Mouse (Mus musculus): ENCODE results near the gene Tmem256. TPM values are rescaled to one million over a fixed set of nuclear protein-coding genes. Genes with fewer than 3 reads are reported as not detected.
A peak's percentile ranks its signal among the peaks of the same experiment; 100 is the strongest.

Tmem256 gene
- polyA plus RNA-seq, 1 experiment from 2014 or later: 351 TPM

- peaks cover 11% of the 10 kb centered on the region for H3K9me3 ChIP-seq
- 80% methylated on average over 2 of the region's 2 CpGs for WGBS
- H3K9ac ChIP-seq: no peak within 1 kb of the TSS
- no peak within 1 kb of the TSS for H3K4me2 ChIP-seq (replicated peaks)
- H3K27ac ChIP-seq: no peak within 1 kb of the TSS
- no peak for ATAC-seq (ENCODE audit: insufficient number of reproducible peaks, insufficient read depth, low FRiP score, low TSS enrichment)
- no peaks in the 10 kb centered on the region for H3K36me3 ChIP-seq
- no peaks in the 10 kb centered on the region for H3K27me3 ChIP-seq
- H3K4me3 ChIP-seq: no peak within 1 kb of the TSS
- H3K4me1 ChIP-seq: no peaks in the 10 kb centered on the region
Measured at GRCm38 (mm10) chr11:69818365-69818764, 19.9 kb upstream of the Tmem256 start, which contains the start of gene Spem2. Gene Spem2 (minus strand): TSS chr11:69818465.

- H3K27me3 ChIP-seq: no peaks in the 10 kb centered on the region
- no peak overlapping the region for H3K4me3 ChIP-seq
- no peaks in the 10 kb centered on the region for H3K36me3 ChIP-seq
- ATAC-seq (ENCODE audit: insufficient number of reproducible peaks, insufficient read depth, low FRiP score, low TSS enrichment): no peak
- peaks cover 11% of the 10 kb centered on the region for H3K9me3 ChIP-seq
- H3K9ac ChIP-seq: no peak overlapping the region
- H3K4me1 ChIP-seq: no peaks in the 10 kb centered on the region
- H3K4me2 ChIP-seq (replicated peaks): no peak overlapping the region
- 88% methylated on average over 8 of the region's 8 CpGs for WGBS
- H3K27ac ChIP-seq: no peak overlapping the region
Measured at GRCm38 (mm10) chr11:69818871-69819270, 19.4 kb upstream of the Tmem256 start.

GRCm38 (mm10) chr11:69822080-69822479, 16.2 kb upstream of the Tmem256 start, which contains the start of gene Spem1:
Gene Spem1 (minus strand): TSS chr11:69822180.
- Histone ChIP-seq H3K4me1 (no peaks in the 10 kb centered on the region), H3K9me3 (peaks cover 7% of the 10 kb centered on the region; the same call in 1 of the 2 replicates), H3K36me3 (peaks cover 31% of the 10 kb centered on the region), H3K4me3 (no peak within 1 kb of the TSS), H3K4me2 (replicated peaks) (no peak within 1 kb of the TSS), H3K27ac (no peak within 1 kb of the TSS), H3K27me3 (no peaks in the 10 kb centered on the region), H3K9ac (no peak within 1 kb of the TSS)
- no peak for ATAC-seq (ENCODE audit: insufficient number of reproducible peaks, insufficient read depth, low FRiP score, low TSS enrichment)
- WGBS: 87% methylated on average over 3 of the region's 3 CpGs

- Histone ChIP-seq H3K9me3 (no peaks in the 10 kb centered on the region), H3K4me3 (no peak overlapping the region), H3K9ac (no peak overlapping the region), H3K27ac (no peak overlapping the region), H3K27me3 (no peaks in the 10 kb centered on the region), H3K4me2 (replicated peaks) (no peak overlapping the region), H3K36me3 (peaks cover 45% of the 10 kb centered on the region), H3K4me1 (no peaks in the 10 kb centered on the region)
- ATAC-seq (ENCODE audit: insufficient number of reproducible peaks, insufficient read depth, low FRiP score, low TSS enrichment): no peak
- 69% methylated on average over 2 of the region's 2 CpGs for WGBS
Measured at GRCm38 (mm10) chr11:69823456-69823855, 14.9 kb upstream of the Tmem256 start.

- no peak overlapping the region for H3K9ac ChIP-seq
- H3K9me3 ChIP-seq: no peaks in the 10 kb centered on the region
- no peak overlapping the region for H3K4me2 ChIP-seq (replicated peaks)
- no peak overlapping the region for H3K27ac ChIP-seq
- H3K36me3 ChIP-seq: peaks cover 83% of the 10 kb centered on the region
- WGBS: 67% methylated on average over 5 of the region's 5 CpGs
- no peaks in the 10 kb centered on the region for H3K27me3 ChIP-seq
- H3K4me3 ChIP-seq: no peak overlapping the region
- H3K4me1 ChIP-seq: peaks cover 10% of the 10 kb centered on the region
- no peak for ATAC-seq (ENCODE audit: insufficient number of reproducible peaks, insufficient read depth, low FRiP score, low TSS enrichment)
Measured at GRCm38 (mm10) chr11:69828832-69829231, 9.5 kb upstream of the Tmem256 start.

GRCm38 (mm10) chr11:69833554-69833953, 4.8 kb upstream of the Tmem256 start:
- Histone ChIP-seq H3K4me1 (peaks cover 35% of the 10 kb centered on the region), H3K27me3 (no peaks in the 10 kb centered on the region), H3K4me2 (replicated peaks) (peak overlapping the region; percentile 97), H3K9ac (peak overlapping the region; percentile 77; the same call in 1 of the 2 replicates), H3K36me3 (peaks cover 38% of the 10 kb centered on the region), H3K9me3 (no peaks in the 10 kb centered on the region), H3K27ac (no peak overlapping the region), H3K4me3 (peak overlapping the region; percentile 79)
- WGBS: 60% methylated on average over 8 of the region's 8 CpGs
- no peak for ATAC-seq (ENCODE audit: insufficient number of reproducible peaks, insufficient read depth, low FRiP score, low TSS enrichment)

- Histone ChIP-seq H3K36me3 (peaks cover 33% of the 10 kb centered on the region), H3K9ac (peak overlapping the region; percentile 77), H3K4me2 (replicated peaks) (peak overlapping the region; percentile 97), H3K9me3 (no peaks in the 10 kb centered on the region), H3K27ac (peak overlapping the region; percentile 72), H3K27me3 (no peaks in the 10 kb centered on the region), H3K4me3 (peak overlapping the region; percentile 79), H3K4me1 (peaks cover 34% of the 10 kb centered on the region)
- ATAC-seq (ENCODE audit: insufficient number of reproducible peaks, insufficient read depth, low FRiP score, low TSS enrichment): no peak
- WGBS: 11% methylated on average over 44 of the region's 48 CpGs
Measured at GRCm38 (mm10) chr11:69834001-69834549, 4.2 kb upstream of the Tmem256 start.

GRCm38 (mm10) chr11:69835326-69835965, 2.9 kb upstream of the Tmem256 start:
- H3K9me3 ChIP-seq: no peaks in the 10 kb centered on the region
- H3K27me3 ChIP-seq: no peaks in the 10 kb centered on the region
- no peak overlapping the region; the same call in 1 of the 2 replicates for H3K27ac ChIP-seq
- peak overlapping the region; percentile 87; the same call in 1 of the 2 replicates for H3K9ac ChIP-seq
- H3K4me1 ChIP-seq: peaks cover 37% of the 10 kb centered on the region
- ATAC-seq (ENCODE audit: insufficient number of reproducible peaks, insufficient read depth, low FRiP score, low TSS enrichment): no peak
- 5% methylated on average over 9 of the region's 9 CpGs for WGBS
- H3K36me3 ChIP-seq: peaks cover 26% of the 10 kb centered on the region
- peak overlapping the region; percentile 97 for H3K4me2 ChIP-seq (replicated peaks)
- H3K4me3 ChIP-seq: peak overlapping the region; percentile 79

- WGBS: 3% methylated on average over 4 of the region's 4 CpGs
- Histone ChIP-seq H3K36me3 (peaks cover 25% of the 10 kb centered on the region), H3K4me3 (peak overlapping the region; percentile 79), H3K9me3 (no peaks in the 10 kb centered on the region), H3K27ac (peak overlapping the region; percentile 92), H3K4me2 (replicated peaks) (peak overlapping the region; percentile 97), H3K27me3 (no peaks in the 10 kb centered on the region), H3K4me1 (peaks cover 37% of the 10 kb centered on the region), H3K9ac (peak overlapping the region; percentile 87; the same call in 1 of the 2 replicates)
- no peak for ATAC-seq (ENCODE audit: insufficient number of reproducible peaks, insufficient read depth, low FRiP score, low TSS enrichment)
Measured at GRCm38 (mm10) chr11:69835966-69836335, 2.4 kb upstream of the Tmem256 start.

GRCm38 (mm10) chr11:69836703-69837576, 1.4 kb upstream of the Tmem256 start:
- Histone ChIP-seq H3K36me3 (peaks cover 20% of the 10 kb centered on the region), H3K9ac (peak overlapping the region; percentile 87), H3K27me3 (no peaks in the 10 kb centered on the region), H3K4me2 (replicated peaks) (peak overlapping the region; percentile 97), H3K4me3 (peak overlapping the region; percentile 79), H3K9me3 (no peaks in the 10 kb centered on the region), H3K27ac (peak overlapping the region; percentile 92), H3K4me1 (peaks cover 37% of the 10 kb centered on the region)
- under 1% methylated on average over 48 of the region's 52 CpGs for WGBS
- no peak; the same call in 1 of the 2 replicates for ATAC-seq (ENCODE audit: insufficient number of reproducible peaks, insufficient read depth, low FRiP score, low TSS enrichment)

GRCm38 (mm10) chr11:69837604-69837951, 736 bp upstream of the Tmem256 start, which contains the start of gene Nlgn2:
Gene Nlgn2 (minus strand): TSS chr11:69837784.
- Histone ChIP-seq H3K4me3 (peak within 1 kb of the TSS; percentile 79), H3K27ac (peak within 1 kb of the TSS; percentile 92), H3K36me3 (peaks cover 14% of the 10 kb centered on the region), H3K4me2 (replicated peaks) (peak within 1 kb of the TSS; percentile 97), H3K27me3 (no peaks in the 10 kb centered on the region), H3K9me3 (no peaks in the 10 kb centered on the region), H3K9ac (peak within 1 kb of the TSS; percentile 87), H3K4me1 (peaks cover 37% of the 10 kb centered on the region)
- no peak for ATAC-seq (ENCODE audit: insufficient number of reproducible peaks, insufficient read depth, low FRiP score, low TSS enrichment)
- WGBS: under 1% methylated on average over 29 of the region's 32 CpGs

All from embryonic facial prominence, embryonic 12.5 days (tissue).